Mouse (Mus musculus) MEL (cell line): ENCODE measurements around the gene Cfap58.

Experiments
- CHD1 ChIP-seq: IDR thresholded peaks from 2 replicates; pipeline ENCODE4 v1.6.1; 2012; ENCODE audit warnings: low read depth, mild to moderate bottlenecking, inconsistent platforms, low read length, improper control_type of control experiment
- CHD2 ChIP-seq: IDR thresholded peaks from 2 replicates; pipeline ENCODE4 v1.6.1; 2011; ENCODE audit warnings: low read length, improper control_type of control experiment
- CTCF ChIP-seq, 3 experiments: IDR thresholded peaks in 2 of 3; conservative IDR thresholded peaks in 1 of 3; 2 replicates each; pipeline ENCODE4 v1.5.1; 2011 to 2012; ENCODE audit warnings: low read length in 3 of 3, low read depth in 2 of 3, mild to moderate bottlenecking in 2 of 3, improper control_type of control experiment in 1 of 3, inconsistent platforms in 1 of 3, mixed read lengths in 1 of 3, moderate library complexity in 1 of 3; ENCODE audit not compliant: control insufficient read depth in 1 of 3, insufficient read depth in 1 of 3, poor library complexity in 1 of 3, severe bottlenecking in 1 of 3
- EP300 ChIP-seq, 2 experiments: IDR thresholded peaks; 2 replicates each; pipeline ENCODE4 v1.6.1; 2011; ENCODE audit warnings: improper control_type of control experiment in 2 of 2, low read length in 2 of 2, low read depth in 1 of 2, mild to moderate bottlenecking in 1 of 2
- MAX ChIP-seq: IDR thresholded peaks from 2 replicates; pipeline ENCODE4 v1.6.1; 2011; ENCODE audit warnings: low read length, improper control_type of control experiment
- MYB ChIP-seq: IDR thresholded peaks from 2 replicates; pipeline ENCODE4 v1.6.1; 2011; ENCODE audit warnings: mild to moderate bottlenecking, low read depth, low read length, improper control_type of control experiment
- POLR2A ChIP-seq, 2 experiments: IDR thresholded peaks; 2 replicates each; pipeline ENCODE4 v1.6.1; 2011 to 2012; ENCODE audit warnings: low read length in 2 of 2, mild to moderate bottlenecking in 2 of 2, control low read depth in 1 of 2, improper control_type of control experiment in 1 of 2, low read depth in 1 of 2, moderate library complexity in 1 of 2; ENCODE audit not compliant: control insufficient read depth in 1 of 2, insufficient read depth in 1 of 2, poor library complexity in 1 of 2
- POLR2AphosphoS2 ChIP-seq: IDR thresholded peaks from 2 replicates; pipeline ENCODE4 v1.6.1; 2011; ENCODE audit warnings: low read length, improper control_type of control experiment
- RCOR1 ChIP-seq: IDR thresholded peaks from 2 replicates; pipeline ENCODE4 v1.6.1; 2012; ENCODE audit warnings: low read depth, mild to moderate bottlenecking, inconsistent platforms, low read length, improper control_type of control experiment
- TBP ChIP-seq: IDR thresholded peaks from 2 replicates; pipeline ENCODE4 v1.8.0; 2011; ENCODE audit warnings: low read depth, low read length, improper control_type of control experiment
- USF2 ChIP-seq, 2 experiments: IDR thresholded peaks; 2 replicates each; pipeline ENCODE4 v1.6.1; 2011 to 2012; ENCODE audit warnings: improper control_type of control experiment in 2 of 2, low read length in 2 of 2, borderline replicate concordance in 1 of 2, inconsistent platforms in 1 of 2, low read depth in 1 of 2, mild to moderate bottlenecking in 1 of 2; ENCODE audit not compliant: insufficient read depth in 1 of 2
- ZC3H11A ChIP-seq: IDR thresholded peaks from 2 replicates; pipeline ENCODE4 v1.6.1; 2012; ENCODE audit warnings: low read depth, mild to moderate bottlenecking, inconsistent platforms, low read length, improper control_type of control experiment
- ZMIZ1 ChIP-seq: IDR thresholded peaks from 2 replicates; pipeline ENCODE4 v1.6.1; 2012; ENCODE audit warnings: low read depth, mild to moderate bottlenecking, inconsistent platforms, low read length, improper control_type of control experiment, moderate library complexity
- ZNF384 ChIP-seq: IDR thresholded peaks from 2 replicates; pipeline ENCODE4 v1.6.1; 2012; ENCODE audit warnings: low read depth, mild to moderate bottlenecking, inconsistent platforms, low read length, improper control_type of control experiment

GRCm38 (mm10) chr19:48023726-48024125, 86.3 kb downstream of the Cfap58 start:
- TF ChIP-seq ZC3H11A (no peak), MAX (no peak), ZNF384 (no peak), EP300 (IDR thresholded peaks at IDR 0.05; ENCODE audit: low read depth in 1 of 2, low read length in 2 of 2) (no peak), CHD1 (no peak), CTCF (IDR thresholded peaks at IDR 0.05 in 2 of 3, conservative IDR thresholded peaks at IDR 0.05 in 1 of 3; ENCODE audit: control insufficient read depth in 1 of 3, insufficient read depth in 1 of 3, low read depth in 2 of 3, low read length in 3 of 3, poor library complexity in 1 of 3, severe bottlenecking in 1 of 3) (no peak), USF2 (IDR thresholded peaks at IDR 0.05; ENCODE audit: borderline replicate concordance in 1 of 2, insufficient read depth in 1 of 2, low read depth in 1 of 2, low read length in 2 of 2) (no peak), POLR2A (IDR thresholded peaks at IDR 0.05; ENCODE audit: control insufficient read depth in 1 of 2, insufficient read depth in 1 of 2, low read depth in 1 of 2, low read length in 2 of 2, poor library complexity in 1 of 2) (no peak), MYB (no peak), ZMIZ1 (no peak), TBP (no peak), CHD2 (no peak), RCOR1 (no peak), POLR2AphosphoS2 (no peak)
